Mouse (Mus musculus) embryo, embryonic 11.5 days (tissue): Measurements from ENCODE around the gene Hormad1.
"Not testable (repeated sequence)": the region's sequence is repeated elsewhere in the genome, so short reads cannot be mapped to it uniquely, and the experiment has no call there.

ENCODE experiments used
- DNase-seq: peaks from one replicate; pipeline ENCODE4 v3.0.0-alpha.2; 2012; ENCODE audit warnings: low read depth, low spot score

Gene Hormad1

DNA sequence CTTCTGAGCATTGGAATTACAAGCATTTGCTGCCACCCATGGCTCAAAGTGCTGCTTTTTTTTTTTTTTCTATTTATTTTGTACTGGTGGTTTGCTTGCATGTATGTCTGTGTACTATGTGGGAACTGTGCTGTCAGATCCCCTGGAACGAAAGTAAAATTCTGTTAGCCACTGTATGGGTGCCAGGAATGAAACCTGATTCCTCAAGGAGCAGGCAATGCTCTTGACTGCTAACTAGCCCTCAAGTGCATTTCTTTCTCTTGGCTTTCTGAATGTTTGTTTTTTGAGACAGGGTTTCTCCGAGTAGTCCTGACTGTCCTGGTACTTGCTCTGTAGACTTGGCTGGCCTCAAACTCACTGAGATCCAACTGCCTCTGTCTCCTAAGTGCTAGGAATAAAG, 2.3 kb downstream of the Hormad1 start:
- no peak for DNase-seq

DNA sequence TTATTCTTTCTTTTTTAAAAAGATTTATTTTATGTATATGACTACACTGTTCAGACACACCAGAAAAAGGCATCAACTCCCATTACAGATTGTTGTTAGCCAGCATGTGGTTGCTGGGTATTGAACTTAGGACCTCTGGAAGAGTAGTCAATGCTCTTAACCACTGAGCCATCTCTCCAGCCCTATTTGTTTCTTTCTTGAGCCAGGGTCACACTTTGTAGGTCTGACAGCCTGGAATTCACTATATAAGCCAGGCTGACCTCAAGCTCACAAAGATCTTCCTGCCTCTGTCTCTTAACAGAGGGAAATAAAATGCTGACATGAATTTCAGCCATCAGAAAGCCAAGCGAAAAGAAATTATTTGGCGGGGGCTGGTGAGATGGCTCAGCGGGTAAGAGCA, 10.1 kb downstream of the Hormad1 start:
- DNase-seq, result no peak

- no peak for DNase-seq
These were observed 28.5 kb downstream of the Hormad1 start for GRCm38 (mm10) chr3:95587754-95588603.

GRCm38 (mm10) chr3:95588604-95589086, 29.2 kb downstream of the Hormad1 start, which contains the start of gene Golph3l:
Gene Golph3l, plus strand, starts transcription at chr3:95588934.
- peak; percentile 92 for DNase-seq

DNA sequence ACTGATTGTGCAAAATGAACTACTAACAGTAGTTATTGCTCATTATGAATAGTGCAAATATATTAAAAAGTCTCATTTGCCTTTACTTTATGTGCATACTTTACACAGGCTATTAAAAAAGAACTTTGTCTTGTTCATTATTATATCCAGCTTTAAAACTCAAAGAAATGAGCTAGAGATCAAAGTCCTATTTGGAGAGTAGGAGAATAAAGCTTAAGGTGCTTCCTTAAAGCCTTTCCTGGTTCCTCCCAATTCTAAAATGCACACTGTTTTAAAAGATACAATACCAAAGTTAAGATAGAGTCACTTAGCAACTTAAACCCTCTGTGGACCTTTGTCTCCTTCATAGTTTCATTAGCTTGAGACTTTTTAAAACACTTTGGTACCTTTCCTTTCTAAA, 39.3 kb downstream of the Hormad1 start:
- no peak for DNase-seq

- no peak for DNase-seq
These were observed 41.8 kb downstream of the Hormad1 start for GRCm38 (mm10) chr3:95601287-95601686.

- no peak for DNase-seq
These were observed 46.6 kb downstream of the Hormad1 start for GRCm38 (mm10) chr3:95606096-95606495.

- no peak for DNase-seq
These were observed 49.7 kb downstream of the Hormad1 start for GRCm38 (mm10) chr3:95609195-95609594.

GRCm38 (mm10) chr3:95613996-95614395, 54.5 kb downstream of the Hormad1 start:
- DNase-seq, result no peak

- no peak for DNase-seq
These were observed 59.0 kb downstream of the Hormad1 start for GRCm38 (mm10) chr3:95618511-95618910.

GRCm38 (mm10) chr3:95621241-95621640, 61.8 kb downstream of the Hormad1 start:
- DNase-seq, result no peak

- DNase-seq, result not testable (repeated sequence)
These were observed 62.9 kb downstream of the Hormad1 start for GRCm38 (mm10) chr3:95622421-95622820.

- DNase-seq, result no peak
These were observed 64.1 kb downstream of the Hormad1 start for GRCm38 (mm10) chr3:95623551-95623950.

DNA sequence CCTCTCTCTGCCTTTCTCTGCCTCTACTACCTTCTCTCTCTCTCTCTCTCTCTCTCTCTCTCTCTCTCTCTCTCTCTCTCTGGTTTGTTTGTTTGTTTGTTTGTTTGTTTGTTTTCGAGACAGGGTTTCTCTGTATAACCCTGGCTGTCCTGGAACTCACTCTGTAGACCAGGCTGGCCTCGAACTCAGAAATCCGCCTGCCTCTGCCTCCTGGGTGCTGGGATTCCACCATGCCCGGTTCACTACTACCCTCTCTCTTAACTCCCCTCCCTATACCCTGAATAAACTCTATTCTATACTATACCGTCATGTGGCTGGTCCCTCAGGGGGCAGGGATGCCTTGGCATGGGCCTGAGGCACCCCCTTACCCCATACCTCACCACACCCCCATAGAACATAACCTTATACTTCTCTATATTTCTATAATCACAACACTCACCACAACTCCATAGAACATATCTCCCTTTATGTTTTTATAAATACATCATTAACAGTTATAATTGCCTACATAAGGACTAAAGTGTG, 64.6 kb downstream of the Hormad1 start:
- not testable (repeated sequence) for DNase-seq

DNA sequence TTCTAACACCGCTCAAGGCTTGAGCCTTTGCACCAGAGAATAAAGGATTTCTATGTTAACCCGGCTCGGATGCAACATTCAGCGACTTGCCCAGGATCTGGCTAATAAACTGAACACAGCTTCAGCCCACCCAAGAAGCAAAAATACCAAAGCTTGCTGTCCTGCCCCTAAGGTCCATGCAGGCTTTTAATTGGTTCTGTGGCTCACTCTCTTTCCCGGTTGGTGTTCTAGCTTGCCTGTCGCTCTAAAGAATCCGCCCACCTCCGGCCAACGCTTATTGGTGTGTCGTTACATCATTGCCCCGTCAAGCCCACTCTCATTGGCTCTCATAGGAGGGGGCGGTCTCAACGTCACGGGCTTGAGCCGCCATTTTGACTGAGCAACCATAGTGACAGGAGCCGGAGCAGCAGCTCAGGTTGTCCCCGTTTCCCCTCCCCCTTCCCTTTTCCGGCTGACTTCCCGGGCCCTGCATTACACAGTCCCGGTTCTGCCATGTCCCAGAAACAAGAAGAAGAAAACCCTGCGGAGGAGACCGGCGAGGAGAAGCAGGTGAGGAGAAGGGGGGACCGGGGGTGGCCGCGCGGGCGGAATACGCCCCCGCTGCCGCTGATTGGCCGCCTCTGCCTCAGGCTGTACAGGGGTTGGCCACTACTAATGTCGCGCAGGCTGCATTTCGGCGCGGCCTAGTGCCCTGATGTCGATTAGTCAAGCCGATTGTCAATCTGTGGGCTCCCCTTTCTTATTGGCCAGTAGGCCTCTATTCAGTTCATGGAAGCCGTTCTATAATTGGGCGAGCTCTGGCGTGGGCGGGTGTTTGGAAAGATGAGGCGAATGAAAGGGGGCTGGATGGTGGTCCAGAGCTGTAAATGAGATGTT, 65.4 kb downstream of the Hormad1 start, which contains the start of gene Ensa:
Ensa (plus strand) TSS at position 366 of the 876 bp plus-strand sequence.
- peak; percentile 97 for DNase-seq

GRCm38 (mm10) chr3:95627763-95628162, 68.3 kb downstream of the Hormad1 start:
- no peak for DNase-seq

- no peak for DNase-seq
These were observed 70.3 kb downstream of the Hormad1 start for GRCm38 (mm10) chr3:95629755-95630154.

DNA sequence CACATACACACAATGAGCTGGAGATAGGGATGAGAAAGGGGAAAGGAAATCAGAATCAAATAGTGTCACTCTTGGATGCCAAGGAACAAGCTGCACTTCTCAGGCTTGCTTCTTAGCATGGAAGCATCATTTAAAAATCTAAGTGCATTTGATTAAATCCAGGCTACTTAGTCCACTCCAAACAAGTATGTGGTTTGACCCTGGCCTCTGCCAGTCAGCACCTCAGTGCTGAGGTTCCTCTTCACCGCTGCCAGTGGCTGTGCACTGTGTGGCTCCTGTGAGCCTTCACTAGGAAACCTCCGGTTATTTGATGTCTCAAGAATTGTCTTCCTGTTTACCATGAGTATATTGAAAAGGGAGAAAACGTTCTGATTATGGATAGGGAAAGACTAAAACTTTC, 71.4 kb downstream of the Hormad1 start:
- no peak for DNase-seq

GRCm38 (mm10) chr3:95631304-95631703, 71.8 kb downstream of the Hormad1 start:
- DNase-seq, result no peak

GRCm38 (mm10) chr3:95632648-95633588, 73.4 kb downstream of the Hormad1 start:
- DNase-seq, result no peak

DNA sequence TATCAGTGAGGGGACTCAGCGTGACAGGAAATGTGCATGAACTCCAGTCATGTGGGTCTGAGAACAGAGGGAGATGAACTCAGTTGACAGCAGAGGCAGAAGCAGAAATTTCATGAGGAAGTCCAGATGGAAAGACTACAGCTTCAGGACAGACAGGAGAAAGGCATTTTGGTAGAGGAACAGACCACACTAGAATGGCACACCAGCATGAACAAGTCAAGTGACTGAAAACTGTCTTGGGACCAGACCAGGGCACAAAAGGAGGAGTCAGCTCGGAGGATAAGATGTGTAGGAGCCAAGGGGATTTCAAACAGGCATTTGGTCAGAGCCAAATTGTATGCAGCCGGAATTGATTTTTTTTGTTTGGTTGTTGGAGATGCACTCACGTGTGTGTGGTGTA, 76.2 kb downstream of the Hormad1 start:
- no peak for DNase-seq
